Mouse (Mus musculus) forebrain, embryonic 10.5 days (tissue): ENCODE measurements around the gene Mnx1. TPM values are rescaled to one million over a fixed set of nuclear protein-coding genes. Genes with fewer than 3 reads are reported as not detected.
A peak's percentile ranks its signal among the peaks of the same experiment; 100 is the strongest.

Experiments used
- DNase-seq: peaks from one replicate; pipeline ENCODE4 v3.0.0-alpha.2; 2017; ENCODE audit warnings: low spot score; ENCODE audit errors: extremely low spot score
- H3K27ac ChIP-seq: fragments of 300-500 bp; sonication (generic); 2 replicates; pipeline ENCODE4 v1.5.1; 2016; ENCODE audit warnings: mild to moderate bottlenecking
- H3K27me3 ChIP-seq: fragments of 300-500 bp; sonication (generic); 2 replicates; pipeline ENCODE4 v1.6.1; 2016; ENCODE audit warnings: mild to moderate bottlenecking; ENCODE audit not compliant: poor library complexity, severe bottlenecking
- H3K36me3 ChIP-seq: fragments of 300-500 bp; sonication (generic); replicated peaks from 2 replicates; pipeline ENCODE4 v1.6.1; 2016; ENCODE audit warnings: mild to moderate bottlenecking, moderate library complexity
- H3K4me1 ChIP-seq: fragments of 300-500 bp; sonication (generic); 2 replicates; pipeline ENCODE4 v1.6.1; 2016
- H3K4me3 ChIP-seq: fragments of 300-500 bp; sonication (generic); 2 replicates; pipeline ENCODE4 v1.5.1; 2016; ENCODE audit warnings: mild to moderate bottlenecking, moderate library complexity
- H3K9me3 ChIP-seq: fragments of 300-500 bp; sonication (generic); 2 replicates; pipeline ENCODE4 v1.6.1; 2016; ENCODE audit warnings: mild to moderate bottlenecking, moderate library complexity
- WGBS: fragments of 180-500 bp; shearing (Covaris S2); methylation state at CpG from one replicate; pipeline ENCODE4 v1.1.7; 2016; 5-methylcytosine and 5-hydroxymethylcytosine counted together
- polyA plus RNA-seq: library from polyadenylated mRNA; unstranded; fragments of >200 nt; fragmentation: Nextera tagmentation; extraction: Ambion mirVana; gene quantifications from 2 replicates; pipeline ENCODE4 v1.2.1, GENCODE M21; 2016

Mnx1 gene
- polyA plus RNA-seq, result not detected in 2 replicates

DNA sequence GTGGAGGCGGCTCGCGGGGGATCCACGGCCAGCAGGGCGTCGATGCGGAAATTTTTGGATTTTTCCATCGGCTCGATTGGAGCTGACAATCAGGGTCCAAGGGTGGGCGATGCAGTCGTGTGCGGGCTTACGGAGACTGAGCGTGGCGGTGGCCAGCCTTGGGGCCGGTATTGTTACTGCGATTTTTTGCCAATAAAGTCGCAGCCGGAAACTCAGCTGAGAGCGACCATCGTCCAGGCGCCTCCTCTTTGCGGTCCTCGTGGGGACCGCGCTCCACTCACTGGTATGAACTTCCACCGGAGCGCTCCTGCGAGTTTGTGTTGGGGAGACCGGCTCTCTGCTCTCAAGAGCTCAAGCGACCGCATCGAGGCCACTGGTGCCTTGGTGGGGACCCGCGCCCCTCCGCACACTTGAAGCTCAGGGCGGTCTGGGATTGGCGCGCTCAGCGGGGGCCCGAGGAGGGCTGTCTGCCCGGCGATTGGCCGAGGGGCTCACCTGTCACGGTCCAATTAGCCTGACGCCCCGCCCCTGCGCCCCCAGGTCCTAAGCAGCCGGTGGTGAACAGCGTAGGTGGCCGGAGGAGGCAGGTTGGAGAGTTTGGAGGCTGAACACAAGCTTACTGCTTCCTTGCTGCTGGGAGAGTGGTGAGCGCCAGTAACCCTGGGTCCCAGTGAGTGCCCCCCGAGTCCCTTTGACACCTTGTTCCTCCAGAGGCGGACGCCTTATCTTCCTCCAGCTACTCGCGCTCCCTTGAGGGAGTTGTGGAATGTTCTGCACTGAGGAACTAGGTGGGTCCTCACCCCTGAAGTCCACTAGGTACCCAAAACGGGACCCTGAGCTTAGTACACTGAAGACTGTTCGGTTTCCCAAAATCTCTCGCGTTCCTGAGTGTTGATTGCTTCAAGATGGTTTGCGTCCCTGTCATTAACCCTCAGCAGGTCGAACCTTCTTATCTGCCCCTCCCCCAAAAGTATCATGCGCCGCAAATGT, at the start of gene Mnx1:
TSS of gene Mnx1 (minus strand) at position 263 of the 990 bp plus-strand sequence.
- no peak within 1 kb of the TSS for H3K27ac ChIP-seq
- WGBS, result under 1% methylated on average over 65 of the region's 65 CpGs
- H3K4me1 ChIP-seq, result peaks cover 36% of the 10 kb centered on the region
- peak; percentile 55 for DNase-seq
- H3K36me3 ChIP-seq, result no peaks in the 10 kb centered on the region
- H3K9me3 ChIP-seq, result no peaks in the 10 kb centered on the region
- peaks cover 100% of the 10 kb centered on the region for H3K27me3 ChIP-seq
- H3K4me3 ChIP-seq, result peak within 1 kb of the TSS; percentile 41

DNA sequence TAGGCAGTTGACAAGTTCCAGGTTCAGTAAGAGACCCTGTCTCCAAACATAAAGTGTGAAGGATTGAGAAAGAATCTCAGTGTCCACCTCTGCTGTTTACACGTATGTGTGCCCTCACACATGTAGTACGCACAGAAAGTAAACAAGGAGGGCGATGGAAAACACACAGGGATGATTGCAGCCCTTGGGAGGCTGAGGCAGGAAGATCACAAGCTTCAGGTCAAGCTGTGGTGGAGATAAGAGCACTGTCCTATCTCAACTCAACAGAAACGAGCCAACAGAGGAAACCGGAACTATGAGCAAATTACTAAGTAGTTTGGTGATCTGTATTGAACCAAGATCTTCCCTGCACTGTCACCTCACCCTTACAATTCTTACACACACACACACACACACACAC, 38.2 kb upstream of the Mnx1 start:
- WGBS, result 89% methylated on average over 5 of the region's 5 CpGs
- H3K4me3 ChIP-seq, result no peak overlapping the region
- no peaks in the 10 kb centered on the region for H3K4me1 ChIP-seq
- H3K27me3 ChIP-seq, result no peaks in the 10 kb centered on the region
- no peaks in the 10 kb centered on the region for H3K36me3 ChIP-seq
- no peak overlapping the region for H3K27ac ChIP-seq
- DNase-seq, result no peak
- no peaks in the 10 kb centered on the region for H3K9me3 ChIP-seq

DNA sequence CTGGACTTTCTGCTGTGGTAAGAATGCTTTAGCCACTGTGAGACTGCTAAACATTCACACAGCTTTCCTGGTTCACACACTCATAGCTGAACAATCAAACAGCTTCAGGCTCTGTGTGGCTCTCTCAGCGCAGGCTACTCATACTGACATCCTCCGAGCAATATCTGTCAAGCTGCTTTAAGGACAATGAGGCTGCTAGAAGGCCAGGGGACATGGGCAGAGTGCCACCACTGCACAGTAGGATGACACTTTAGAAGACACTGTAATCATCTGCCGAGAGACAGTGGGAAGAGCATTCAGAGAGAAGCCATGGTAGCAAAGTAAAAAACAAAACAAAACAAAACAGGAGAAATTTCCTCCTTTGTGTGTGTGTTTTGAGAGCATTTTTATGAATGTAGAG, 37.6 kb upstream of the Mnx1 start:
- Histone ChIP-seq H3K4me3 (no peak overlapping the region), H3K36me3 (no peaks in the 10 kb centered on the region), H3K9me3 (no peaks in the 10 kb centered on the region), H3K27ac (no peak overlapping the region), H3K4me1 (no peaks in the 10 kb centered on the region), H3K27me3 (no peaks in the 10 kb centered on the region)
- WGBS, result 87% methylated on average over 3 of the region's 3 CpGs
- DNase-seq, result no peak

DNA sequence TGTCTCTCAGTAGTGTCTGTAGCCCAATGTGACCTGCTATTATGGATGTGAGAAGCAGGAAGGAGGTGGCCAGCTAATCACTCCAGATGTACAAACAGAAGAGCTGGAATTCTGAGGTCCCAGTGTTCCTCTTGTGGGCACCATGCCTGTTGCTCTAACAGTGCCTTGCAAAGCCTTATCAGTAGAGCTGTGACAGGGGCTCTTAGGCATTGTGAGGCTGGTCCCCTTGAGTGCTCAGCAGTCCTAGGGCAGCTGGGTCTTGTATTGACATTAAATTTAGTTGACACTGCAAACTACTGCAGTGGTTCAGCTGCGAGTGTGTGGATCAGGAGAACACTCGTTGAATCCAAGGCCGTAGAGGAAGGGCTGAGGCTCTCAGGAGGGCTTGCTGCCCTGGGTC, 28.7 kb upstream of the Mnx1 start:
- Histone ChIP-seq H3K36me3 (no peaks in the 10 kb centered on the region), H3K4me3 (no peak overlapping the region), H3K4me1 (no peaks in the 10 kb centered on the region), H3K27ac (no peak overlapping the region), H3K9me3 (no peaks in the 10 kb centered on the region), H3K27me3 (no peaks in the 10 kb centered on the region)
- 88% methylated on average over 3 of the region's 3 CpGs for WGBS
- DNase-seq, result no peak

DNA sequence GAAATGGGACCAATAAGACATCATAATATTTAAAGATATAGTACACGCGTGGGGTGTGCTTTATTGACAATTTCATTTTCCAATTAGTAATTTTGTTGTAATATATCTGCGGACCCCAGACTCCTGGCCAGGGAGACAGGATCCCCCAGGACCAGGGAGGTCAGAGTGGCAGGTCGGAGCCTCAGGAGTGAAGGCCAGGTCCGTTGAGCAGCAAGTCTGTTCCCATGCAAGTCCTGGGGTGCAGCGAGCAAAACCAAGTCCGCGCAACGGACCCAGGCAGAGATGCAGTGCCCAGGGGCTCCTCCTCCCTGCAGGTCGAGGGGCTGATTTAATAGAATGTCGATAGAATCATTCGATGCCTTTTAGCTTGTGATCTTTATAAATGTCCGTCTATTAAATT, 9.1 kb upstream of the Mnx1 start:
- DNase-seq, result no peak
- 12% methylated on average over 13 of the region's 13 CpGs for WGBS

DNA sequence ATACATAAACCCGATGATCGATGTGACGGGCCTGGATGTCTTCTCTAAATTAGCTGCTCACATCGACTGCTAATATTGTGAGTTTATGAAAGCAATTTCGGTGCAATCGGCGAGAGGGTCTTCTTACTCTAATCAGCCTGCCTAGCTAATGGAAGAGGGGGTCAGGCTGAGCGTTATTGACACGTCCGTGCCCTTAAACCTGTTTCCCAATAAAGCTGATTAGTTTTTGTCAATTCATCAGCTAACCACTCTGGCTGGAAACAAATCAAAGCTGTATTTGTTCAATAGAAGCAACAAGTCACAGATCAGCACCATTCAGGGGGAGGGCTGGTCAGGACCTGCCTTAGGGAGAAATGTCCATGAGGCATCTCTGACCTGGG, 7.7 kb upstream of the Mnx1 start:
- no peaks in the 10 kb centered on the region for H3K36me3 ChIP-seq
- 1% methylated on average over 10 of the region's 10 CpGs for WGBS

More for the DNA sequence above, 9.1 kb upstream of the Mnx1 start:
- Histone ChIP-seq H3K4me3 (no peak overlapping the region), H3K27ac (no peak overlapping the region), H3K4me1 (peaks cover 14% of the 10 kb centered on the region), H3K9me3 (no peaks in the 10 kb centered on the region), H3K36me3 (no peaks in the 10 kb centered on the region), H3K27me3 (peaks cover 99% of the 10 kb centered on the region)

DNA sequence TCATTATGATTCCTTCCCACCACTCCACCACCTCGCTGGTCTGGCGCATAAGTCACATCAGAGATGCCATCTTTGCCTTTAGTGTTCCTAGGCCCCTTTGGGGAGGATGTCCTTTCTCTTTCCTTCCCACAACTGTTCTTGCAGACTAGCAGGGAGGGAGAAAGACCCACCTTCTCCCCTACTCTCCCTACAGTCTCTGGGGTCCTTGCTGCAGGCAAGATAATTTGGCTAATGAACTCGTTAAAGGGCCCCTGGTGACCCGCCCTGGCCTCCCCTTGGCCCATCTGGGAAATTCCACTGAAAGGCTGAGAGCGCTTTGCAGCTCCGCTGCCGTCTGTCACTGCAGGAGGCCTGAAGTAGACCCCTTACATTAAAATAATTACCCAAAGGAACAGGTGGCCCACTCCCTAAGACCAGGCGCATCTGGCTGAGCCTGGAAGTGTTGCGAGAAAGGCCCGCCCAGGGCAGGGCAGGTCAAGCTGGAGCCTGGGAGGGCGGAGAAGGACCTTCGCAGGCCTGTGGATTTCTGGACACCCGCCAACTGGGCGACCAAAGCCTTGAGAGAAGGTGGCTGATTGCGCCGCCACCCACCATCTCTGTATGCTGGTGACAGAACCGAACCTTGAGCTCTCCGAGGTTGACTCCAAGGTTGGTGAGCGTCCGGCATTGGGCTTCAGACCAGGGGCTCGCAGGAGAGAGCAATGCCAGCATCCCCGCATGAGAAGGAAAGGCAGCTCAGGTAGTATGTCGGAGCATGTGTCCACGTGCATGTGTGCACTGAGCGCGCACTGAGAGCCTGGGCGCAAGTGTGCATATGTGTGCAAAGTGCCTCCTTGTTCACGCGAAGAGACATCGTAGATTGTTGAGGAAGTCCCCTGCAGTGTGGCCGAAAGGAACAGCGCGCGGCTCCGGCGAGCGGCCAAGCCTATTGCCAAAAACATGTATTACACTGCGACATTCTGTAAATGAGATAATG, 7.0 kb upstream of the Mnx1 start:
- H3K4me1 ChIP-seq, result peaks cover 14% of the 10 kb centered on the region
- no peak overlapping the region for H3K27ac ChIP-seq
- peak; percentile 39 for DNase-seq
- WGBS, result under 1% methylated on average over 38 of the region's 38 CpGs
- H3K4me3 ChIP-seq, result no peak overlapping the region
- H3K36me3 ChIP-seq, result no peaks in the 10 kb centered on the region
- no peaks in the 10 kb centered on the region for H3K9me3 ChIP-seq
- H3K27me3 ChIP-seq, result peaks cover 100% of the 10 kb centered on the region

More for the DNA sequence above, 7.7 kb upstream of the Mnx1 start:
- H3K4me1 ChIP-seq, result peaks cover 14% of the 10 kb centered on the region
- no peak overlapping the region for H3K27ac ChIP-seq
- DNase-seq, result no peak
- peaks cover 100% of the 10 kb centered on the region for H3K27me3 ChIP-seq
- no peaks in the 10 kb centered on the region for H3K9me3 ChIP-seq
- no peak overlapping the region for H3K4me3 ChIP-seq

DNA sequence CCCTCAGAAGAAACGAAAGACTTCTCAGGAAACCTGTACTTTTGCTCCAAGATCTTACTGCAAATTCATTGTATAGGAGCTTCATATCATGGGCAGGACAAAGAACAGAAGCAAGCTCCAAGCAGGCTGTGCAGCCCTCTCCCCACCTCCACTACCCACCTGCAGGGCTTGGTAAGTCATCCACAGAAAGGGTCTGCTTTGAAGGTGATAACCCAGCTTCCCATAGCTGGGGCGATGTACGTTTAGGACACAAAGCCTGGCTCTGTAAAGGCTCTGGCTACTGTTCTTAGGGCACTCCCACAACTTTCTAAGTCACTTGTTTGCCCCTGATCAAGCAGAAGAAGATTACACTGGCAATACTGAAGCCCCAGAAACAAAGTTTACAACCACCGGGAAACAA, 5.5 kb upstream of the Mnx1 start:
- 2% methylated on average over 4 of the region's 4 CpGs for WGBS
- Histone ChIP-seq H3K4me3 (no peak overlapping the region), H3K4me1 (peaks cover 16% of the 10 kb centered on the region), H3K27me3 (peaks cover 100% of the 10 kb centered on the region), H3K36me3 (no peaks in the 10 kb centered on the region), H3K27ac (no peak overlapping the region), H3K9me3 (no peaks in the 10 kb centered on the region)
- DNase-seq, result no peak

DNA sequence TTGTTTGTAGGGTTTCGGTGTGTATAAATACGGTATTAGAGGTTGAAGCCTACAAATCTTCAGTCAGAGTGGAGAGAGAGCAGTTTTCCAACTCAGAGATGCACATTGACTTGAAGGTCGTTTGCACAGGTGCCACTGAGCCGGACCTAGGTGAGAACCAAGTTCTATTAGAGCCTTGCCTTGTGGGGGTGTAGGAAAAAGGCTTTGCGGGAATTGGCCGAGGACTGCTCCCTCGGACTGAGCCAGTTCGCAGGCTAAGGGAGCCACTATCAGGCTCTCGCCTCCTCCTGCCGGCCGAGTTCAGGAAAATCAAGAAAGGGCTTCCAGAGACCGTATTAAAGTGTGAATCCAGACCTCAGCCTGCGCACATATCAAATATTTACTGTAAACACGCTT, 926 bp upstream of the Mnx1 start:
- Histone ChIP-seq H3K27me3 (peaks cover 100% of the 10 kb centered on the region), H3K4me1 (peaks cover 30% of the 10 kb centered on the region), H3K9me3 (no peaks in the 10 kb centered on the region), H3K27ac (no peak overlapping the region), H3K36me3 (no peaks in the 10 kb centered on the region), H3K4me3 (no peak overlapping the region)
- 0% methylated on average over 14 of the region's 14 CpGs for WGBS
- DNase-seq, result peak; percentile 56

DNA sequence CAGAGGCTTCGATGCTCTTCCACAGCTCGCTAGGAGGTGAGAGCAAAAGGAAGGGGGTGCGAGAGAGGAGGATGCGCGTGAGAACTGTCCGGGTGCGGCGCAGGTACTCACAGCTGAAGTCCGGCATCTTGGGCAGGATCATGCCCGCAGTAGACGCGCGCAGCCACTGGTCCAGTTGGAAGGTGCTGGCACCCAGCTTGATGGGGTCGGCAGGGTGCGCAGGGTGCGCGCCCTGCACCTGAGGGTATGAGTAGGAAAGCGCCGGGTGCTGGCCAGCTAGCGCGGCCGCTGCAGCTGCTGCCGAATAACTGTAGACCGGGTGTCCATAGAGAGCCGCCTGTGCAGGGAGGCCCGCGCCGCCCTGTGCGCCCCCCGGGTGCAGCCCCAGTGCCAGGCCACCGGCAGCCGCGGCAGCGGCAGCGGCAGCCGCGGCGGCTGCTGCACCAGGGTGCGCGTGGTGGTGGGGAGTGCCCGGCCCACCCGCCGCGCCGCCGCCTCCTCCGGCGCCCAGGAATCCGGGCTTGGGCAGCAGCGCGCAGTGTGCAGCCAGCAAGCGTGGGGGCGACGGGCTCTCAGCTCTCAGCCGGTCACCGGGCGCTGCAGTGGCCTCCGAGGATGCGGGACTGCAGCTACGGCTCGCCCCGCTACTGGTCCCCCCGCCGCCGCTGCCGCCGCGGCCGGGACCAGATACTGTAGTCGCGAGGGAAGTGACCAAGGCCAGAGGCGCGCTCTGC, 629 bp downstream of the Mnx1 start:
- Histone ChIP-seq H3K36me3 (no peaks in the 10 kb centered on the region), H3K27me3 (peaks cover 100% of the 10 kb centered on the region), H3K4me1 (peaks cover 36% of the 10 kb centered on the region), H3K4me3 (peak overlapping the region; percentile 41), H3K27ac (no peak overlapping the region), H3K9me3 (no peaks in the 10 kb centered on the region)
- DNase-seq, result peak; percentile 33
- WGBS, result under 1% methylated on average over 73 of the region's 73 CpGs

DNA sequence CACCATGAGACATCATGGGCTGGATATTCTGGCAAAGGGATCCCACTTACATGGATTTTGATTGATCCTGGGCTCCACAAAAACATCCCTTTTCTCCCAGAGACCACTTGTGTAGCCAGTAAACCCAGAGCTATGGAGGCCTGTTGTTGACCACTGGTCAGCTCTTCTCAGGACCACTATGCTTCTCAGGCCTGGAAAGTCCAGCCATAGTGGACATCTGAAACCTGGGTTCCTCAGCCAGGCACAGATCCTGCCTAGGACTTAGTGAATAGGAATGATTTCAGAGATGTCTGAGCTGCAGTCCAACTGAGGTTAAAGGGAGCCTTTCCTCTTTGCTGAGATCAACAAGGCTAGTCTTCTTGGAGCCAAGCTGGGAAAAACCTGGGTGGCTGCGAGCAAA, 2.2 kb downstream of the Mnx1 start:
- DNase-seq, result peak; percentile 20
- no peak overlapping the region for H3K4me3 ChIP-seq
- 0% methylated on average over 1 of the region's 1 CpGs for WGBS
- H3K4me1 ChIP-seq, result peaks cover 36% of the 10 kb centered on the region
- no peak overlapping the region for H3K27ac ChIP-seq
- H3K9me3 ChIP-seq, result no peaks in the 10 kb centered on the region
- H3K27me3 ChIP-seq, result peaks cover 100% of the 10 kb centered on the region
- no peaks in the 10 kb centered on the region for H3K36me3 ChIP-seq

DNA sequence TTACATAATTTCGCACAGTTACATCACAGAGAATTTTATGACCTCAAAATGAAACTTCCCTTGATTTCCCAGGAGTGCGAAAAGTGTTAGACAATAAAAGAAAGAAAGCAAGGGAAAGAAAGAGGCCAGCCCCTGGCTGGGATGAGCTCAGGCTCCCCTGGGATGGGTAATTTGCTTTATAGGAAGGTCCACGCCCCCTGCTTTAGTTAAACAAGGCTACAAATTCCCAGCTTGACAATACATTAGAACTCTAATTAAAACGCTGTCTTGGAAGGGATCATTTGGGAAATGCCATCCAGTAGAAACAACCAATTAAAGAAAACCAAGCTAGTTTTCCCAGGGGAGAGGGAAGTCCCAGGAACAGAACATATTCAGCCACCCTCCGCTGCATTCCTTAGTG, 2.7 kb downstream of the Mnx1 start:
- 0% methylated on average over 5 of the region's 5 CpGs for WGBS
- Histone ChIP-seq H3K27me3 (peaks cover 100% of the 10 kb centered on the region), H3K4me3 (no peak overlapping the region), H3K4me1 (peaks cover 36% of the 10 kb centered on the region), H3K36me3 (no peaks in the 10 kb centered on the region), H3K9me3 (no peaks in the 10 kb centered on the region), H3K27ac (no peak overlapping the region)
- no peak for DNase-seq
